Mouse (Mus musculus): ENCODE measurements at regions not wholly inside any gene's neighbourhood (a gene's known extent, or its start where the extent isn't known, plus 50 kb on each side); places are given as distances from the start of the nearest gene placed in this dataset.
"Not testable (repeated sequence)": the region's sequence is repeated elsewhere in the genome, so short reads cannot be mapped to it uniquely, and the experiment has no call there.

DNA sequence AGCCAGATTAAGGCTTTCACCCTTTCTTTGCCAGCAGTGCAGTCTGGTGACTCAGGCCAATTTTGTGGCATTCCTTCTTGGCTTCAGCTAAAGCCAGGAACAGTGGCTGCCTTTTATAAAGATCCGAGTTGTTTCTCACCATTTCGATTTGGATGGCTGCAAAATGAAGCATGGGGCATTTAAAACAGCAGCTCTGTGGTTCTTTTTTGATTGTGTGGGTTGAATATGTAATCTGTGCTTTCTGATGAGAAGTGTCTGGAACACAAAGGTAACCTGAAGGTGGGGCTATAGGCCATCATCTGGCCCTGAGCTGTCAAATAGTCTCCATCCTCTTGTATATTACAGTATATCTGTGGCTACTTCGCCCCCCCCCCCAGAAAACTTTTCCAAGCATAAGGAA, 338.4 kb upstream of the Clnk start:
- Histone ChIP-seq H3K9me3 (ENCODE audit: control insufficient read depth, low read length) (no peaks in the 10 kb centered on the region), H3K27me3 (ENCODE audit: control insufficient read depth, insufficient read depth, low read length) (no peaks in the 10 kb centered on the region), H3K27ac (replicated peaks; ENCODE audit: low read depth, low read length) (no peak overlapping the region), H3K4me3 (replicated peaks; ENCODE audit: low read length) (no peak overlapping the region), H3K4me1 (ENCODE audit: control insufficient read depth, insufficient read depth, low read length) (no peaks in the 10 kb centered on the region), H3K36me3 (ENCODE audit: control insufficient read depth, insufficient read depth, low read length) (no peaks in the 10 kb centered on the region), H3K4me2 (replicated peaks; ENCODE audit: low read depth, low read length, severe bottlenecking) (no peak overlapping the region), H3K9ac (ENCODE audit: low read depth, low read length, severe bottlenecking) (no peak overlapping the region)
- ATAC-seq (ENCODE audit: low FRiP score, low read depth) (no peak), DNase-seq (ENCODE audit: low spot score) (no peak)
- TF ChIP-seq POLR2A (IDR thresholded peaks at IDR 0.05; ENCODE audit: borderline replicate concordance, extremely low read depth, insufficient read depth, insufficient read length): no peak
- WGBS: 71% methylated on average over 3 of the region's 3 CpGs

GRCm38 (mm10) chr5:39212550-39212949, 335.9 kb upstream of the Clnk start:
- no peak for TF ChIP-seq POLR2A (IDR thresholded peaks at IDR 0.05; ENCODE audit: borderline replicate concordance, extremely low read depth, insufficient read depth, insufficient read length)

DNA sequence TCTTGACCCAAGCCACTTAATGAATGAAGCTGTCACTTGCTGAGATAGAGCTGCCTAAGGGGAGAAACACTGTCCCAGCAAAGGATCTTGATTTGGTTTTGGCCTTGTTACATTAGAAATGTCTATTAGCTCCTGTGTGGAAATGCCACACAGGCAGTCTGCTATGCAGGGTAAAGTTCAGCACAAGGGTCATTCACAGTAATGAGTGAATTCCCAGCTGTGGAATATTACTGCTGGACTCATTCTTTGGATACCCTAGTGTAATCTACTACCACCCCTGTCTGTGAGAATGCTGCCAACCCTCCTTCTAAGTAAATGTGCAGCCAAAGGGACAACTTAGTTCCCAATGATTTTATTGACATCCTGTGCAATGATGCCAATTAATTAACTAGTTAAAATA, 322.2 kb upstream of the Clnk start:
- H3K9ac ChIP-seq (ENCODE audit: low read depth, low read length, severe bottlenecking): no peak overlapping the region
- DNase-seq (ENCODE audit: low spot score): no peak
- H3K36me3 ChIP-seq (ENCODE audit: control insufficient read depth, insufficient read depth, low read length): no peaks in the 10 kb centered on the region
- no peaks in the 10 kb centered on the region for H3K4me1 ChIP-seq (ENCODE audit: control insufficient read depth, insufficient read depth, low read length)
- no peak for TF ChIP-seq POLR2A (IDR thresholded peaks at IDR 0.05; ENCODE audit: borderline replicate concordance, extremely low read depth, insufficient read depth, insufficient read length)
- H3K4me2 ChIP-seq (replicated peaks; ENCODE audit: low read depth, low read length, severe bottlenecking): no peak overlapping the region
- no peak overlapping the region for H3K27ac ChIP-seq (replicated peaks; ENCODE audit: low read depth, low read length)
- ATAC-seq (ENCODE audit: low FRiP score, low read depth): no peak
- H3K9me3 ChIP-seq (ENCODE audit: control insufficient read depth, low read length): no peaks in the 10 kb centered on the region
- H3K4me3 ChIP-seq (replicated peaks; ENCODE audit: low read length): no peak overlapping the region
- no peaks in the 10 kb centered on the region for H3K27me3 ChIP-seq (ENCODE audit: control insufficient read depth, insufficient read depth, low read length)

More at GRCm38 (mm10) chr5:39212550-39212949, 335.9 kb upstream of the Clnk start:
- Histone ChIP-seq H3K4me3 (replicated peaks; ENCODE audit: low read length) (no peak overlapping the region), H3K4me2 (replicated peaks; ENCODE audit: low read depth, low read length, severe bottlenecking) (no peak overlapping the region), H3K27ac (replicated peaks; ENCODE audit: low read depth, low read length) (no peak overlapping the region), H3K4me1 (ENCODE audit: control insufficient read depth, insufficient read depth, low read length) (no peaks in the 10 kb centered on the region), H3K36me3 (ENCODE audit: control insufficient read depth, insufficient read depth, low read length) (no peaks in the 10 kb centered on the region), H3K27me3 (ENCODE audit: control insufficient read depth, insufficient read depth, low read length) (no peaks in the 10 kb centered on the region), H3K9ac (ENCODE audit: low read depth, low read length, severe bottlenecking) (no peak overlapping the region), H3K9me3 (ENCODE audit: control insufficient read depth, low read length) (no peaks in the 10 kb centered on the region)
- DNase-seq (ENCODE audit: low spot score): no peak
- no peak for ATAC-seq (ENCODE audit: low FRiP score, low read depth)

DNA sequence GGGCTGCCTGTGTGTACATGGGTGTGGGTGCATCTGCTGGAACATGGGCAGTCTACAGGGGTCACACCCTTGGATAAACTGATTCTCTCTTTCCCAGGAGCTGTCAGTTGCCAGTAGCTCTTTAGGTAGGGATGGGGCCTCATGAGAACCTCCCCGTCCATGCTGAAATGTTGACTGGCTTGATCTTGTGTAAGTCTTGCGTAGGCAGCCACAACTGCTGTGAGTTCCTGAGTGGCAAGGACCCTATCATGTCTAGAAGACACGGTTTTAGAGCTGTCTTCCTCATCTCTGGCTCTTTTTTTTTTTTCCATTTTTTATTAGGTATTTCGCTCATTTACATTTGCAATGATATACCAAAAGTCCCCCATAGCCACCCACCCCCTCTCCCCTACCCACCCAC, 314.5 kb upstream of the Clnk start:
- H3K9me3 ChIP-seq (ENCODE audit: control insufficient read depth, low read length); H3K36me3 ChIP-seq (ENCODE audit: control insufficient read depth, insufficient read depth, low read length); H3K4me1 ChIP-seq (ENCODE audit: control insufficient read depth, insufficient read depth, low read length); H3K27ac ChIP-seq (replicated peaks; ENCODE audit: low read depth, low read length); ATAC-seq (ENCODE audit: low FRiP score, low read depth); H3K9ac ChIP-seq (ENCODE audit: low read depth, low read length, severe bottlenecking); H3K27me3 ChIP-seq (ENCODE audit: control insufficient read depth, insufficient read depth, low read length); DNase-seq (ENCODE audit: low spot score); H3K4me2 ChIP-seq (replicated peaks; ENCODE audit: low read depth, low read length, severe bottlenecking); H3K4me3 ChIP-seq (replicated peaks; ENCODE audit: low read length): not testable (repeated sequence)
- 90% methylated on average over 2 of the region's 4 CpGs for WGBS

GRCm38 (mm10) chr5:39181616-39182402, 305.2 kb upstream of the Clnk start:
- H3K4me2 ChIP-seq (replicated peaks; ENCODE audit: low read depth, low read length, severe bottlenecking): no peak overlapping the region
- no peak overlapping the region for H3K9ac ChIP-seq (ENCODE audit: low read depth, low read length, severe bottlenecking)
- H3K4me1 ChIP-seq (ENCODE audit: control insufficient read depth, insufficient read depth, low read length): no peaks in the 10 kb centered on the region
- H3K9me3 ChIP-seq (ENCODE audit: control insufficient read depth, low read length): no peaks in the 10 kb centered on the region
- WGBS: 70% methylated on average over 2 of the region's 2 CpGs
- H3K4me3 ChIP-seq (replicated peaks; ENCODE audit: low read length): no peak overlapping the region
- no peak overlapping the region for H3K27ac ChIP-seq (replicated peaks; ENCODE audit: low read depth, low read length)
- ATAC-seq (ENCODE audit: low FRiP score, low read depth) (no peak), DNase-seq (ENCODE audit: low spot score) (no peak)
- no peak for TF ChIP-seq POLR2A (IDR thresholded peaks at IDR 0.05; ENCODE audit: borderline replicate concordance, extremely low read depth, insufficient read depth, insufficient read length)
- no peaks in the 10 kb centered on the region for H3K27me3 ChIP-seq (ENCODE audit: control insufficient read depth, insufficient read depth, low read length)
- H3K36me3 ChIP-seq (ENCODE audit: control insufficient read depth, insufficient read depth, low read length): no peaks in the 10 kb centered on the region

- TF ChIP-seq POLR2A (IDR thresholded peaks at IDR 0.05; ENCODE audit: borderline replicate concordance, extremely low read depth, insufficient read depth, insufficient read length): no peak
Measured at GRCm38 (mm10) chr5:39181028-39181427, 304.4 kb upstream of the Clnk start.

More at GRCm38 (mm10) chr5:39181028-39181427, 304.4 kb upstream of the Clnk start:
- ATAC-seq (ENCODE audit: low FRiP score, low read depth) (no peak), DNase-seq (ENCODE audit: low spot score) (no peak)
- Histone ChIP-seq H3K27me3 (ENCODE audit: control insufficient read depth, insufficient read depth, low read length) (no peaks in the 10 kb centered on the region), H3K27ac (replicated peaks; ENCODE audit: low read depth, low read length) (no peak overlapping the region), H3K36me3 (ENCODE audit: control insufficient read depth, insufficient read depth, low read length) (no peaks in the 10 kb centered on the region), H3K4me3 (replicated peaks; ENCODE audit: low read length) (no peak overlapping the region), H3K4me1 (ENCODE audit: control insufficient read depth, insufficient read depth, low read length) (no peaks in the 10 kb centered on the region), H3K4me2 (replicated peaks; ENCODE audit: low read depth, low read length, severe bottlenecking) (no peak overlapping the region), H3K9ac (ENCODE audit: low read depth, low read length, severe bottlenecking) (no peak overlapping the region), H3K9me3 (ENCODE audit: control insufficient read depth, low read length) (no peaks in the 10 kb centered on the region)
- 24% methylated on average over 4 of the region's 4 CpGs for WGBS
